Mouse (Mus musculus) neural tube, embryonic 15.5 days (tissue): Measurements from ENCODE around the gene Emc8. TPM values are rescaled to one million over a fixed set of nuclear protein-coding genes. Genes with fewer than 3 reads are reported as not detected.
"Not testable (repeated sequence)": the region's sequence is repeated elsewhere in the genome, so short reads cannot be mapped to it uniquely, and the experiment has no call there.

ENCODE experiments used
- ATAC-seq: fragments of 200-750 bp; cut with Nextera tagmentation; 2 replicates; pipeline ENCODE4 v1.8.0; 2017; ENCODE audit warnings: mild to moderate bottlenecking, moderate TSS enrichment, moderate library complexity; ENCODE audit not compliant: low FRiP score
- H3K27ac ChIP-seq: fragments of 300-500 bp; sonication (generic); replicated peaks from 2 replicates; pipeline ENCODE4 v1.5.1; 2015; ENCODE audit warnings: mild to moderate bottlenecking, inconsistent platforms
- H3K27me3 ChIP-seq: fragments of 300-500 bp; sonication (generic); replicated peaks from 2 replicates; pipeline ENCODE4 v1.6.1; 2015; ENCODE audit warnings: inconsistent platforms
- H3K36me3 ChIP-seq: fragments of 300-500 bp; sonication (generic); 2 replicates; pipeline ENCODE4 v1.6.1; 2015; ENCODE audit warnings: inconsistent platforms
- H3K4me1 ChIP-seq: fragments of 300-500 bp; sonication (generic); 2 replicates; pipeline ENCODE4 v1.6.1; 2015; ENCODE audit warnings: inconsistent platforms
- H3K4me2 ChIP-seq: fragments of 300-500 bp; sonication (generic); 2 replicates; pipeline ENCODE4 v1.6.1; 2015; ENCODE audit warnings: inconsistent platforms, mild to moderate bottlenecking, moderate library complexity
- H3K4me3 ChIP-seq: fragments of 300-500 bp; sonication (generic); replicated peaks from 2 replicates; pipeline ENCODE4 v1.5.1; 2015; ENCODE audit warnings: mild to moderate bottlenecking, inconsistent platforms
- H3K9ac ChIP-seq: fragments of 300-500 bp; sonication (generic); replicated peaks from 2 replicates; pipeline ENCODE4 v1.6.1; 2015; ENCODE audit warnings: mild to moderate bottlenecking, inconsistent platforms
- H3K9me3 ChIP-seq: fragments of 300-500 bp; sonication (generic); replicated peaks from 2 replicates; pipeline ENCODE4 v1.6.1; 2016; ENCODE audit warnings: inconsistent platforms
- WGBS: fragments of 180-500 bp; shearing (Covaris S2); methylation state at CpG from one replicate; pipeline ENCODE4 v1.1.7; 2015; ENCODE audit warnings: mixed read lengths; 5-methylcytosine and 5-hydroxymethylcytosine counted together
- polyA plus RNA-seq: library from polyadenylated mRNA; unstranded; fragments of >200 nt; fragmentation: Nextera tagmentation; extraction: Ambion mirVana; gene quantifications from 2 replicates; pipeline ENCODE4 v1.2.1, GENCODE M21; 2015

Emc8 gene
- polyA plus RNA-seq, 1 experiment from 2014 or later: 108 TPM

GRCm38 (mm10) chr8:120683602-120684001, 15.2 kb upstream of the Emc8 start:
- no peak overlapping the region for H3K9ac ChIP-seq
- H3K9me3 ChIP-seq: no peaks in the 10 kb centered on the region
- H3K4me2 ChIP-seq: no peak overlapping the region
- no peaks in the 10 kb centered on the region for H3K36me3 ChIP-seq
- H3K27me3 ChIP-seq: no peaks in the 10 kb centered on the region
- no peak overlapping the region for H3K27ac ChIP-seq
- H3K4me3 ChIP-seq: no peak overlapping the region
- H3K4me1 ChIP-seq: no peaks in the 10 kb centered on the region
- 14% methylated on average over 10 of the region's 10 CpGs for WGBS
- no peak for ATAC-seq

- Histone ChIP-seq H3K9ac (no peak overlapping the region), H3K4me3 (no peak overlapping the region), H3K4me2 (no peak overlapping the region), H3K36me3 (no peaks in the 10 kb centered on the region), H3K9me3 (no peaks in the 10 kb centered on the region), H3K4me1 (no peaks in the 10 kb centered on the region), H3K27me3 (no peaks in the 10 kb centered on the region), H3K27ac (no peak overlapping the region)
- no peak for ATAC-seq
- WGBS: 81% methylated on average over 10 of the region's 10 CpGs
These were observed 12.7 kb upstream of the Emc8 start for GRCm38 (mm10) chr8:120681113-120681512.

- ATAC-seq, H3K4me1 ChIP-seq, H3K9ac ChIP-seq, H3K9me3 ChIP-seq, H3K27ac ChIP-seq, H3K4me2 ChIP-seq, H3K27me3 ChIP-seq, H3K36me3 ChIP-seq, H3K4me3 ChIP-seq: not testable (repeated sequence)
- WGBS: 60% methylated on average over 7 of the region's 7 CpGs
These were observed 12.0 kb upstream of the Emc8 start for GRCm38 (mm10) chr8:120680405-120680804.

- ATAC-seq: no peak
- no peak overlapping the region for H3K9ac ChIP-seq
- WGBS: 74% methylated on average over 11 of the region's 11 CpGs
- H3K9me3 ChIP-seq: no peaks in the 10 kb centered on the region
- H3K4me1 ChIP-seq: no peaks in the 10 kb centered on the region
- no peak overlapping the region for H3K4me2 ChIP-seq
- H3K27me3 ChIP-seq: no peaks in the 10 kb centered on the region
- no peak overlapping the region for H3K27ac ChIP-seq
- H3K36me3 ChIP-seq: 0 out of 2 replicates have a peak, but pooled peaks cover 5% of the 10 kb centered on the region
- no peak overlapping the region for H3K4me3 ChIP-seq
These were observed 11.4 kb upstream of the Emc8 start for GRCm38 (mm10) chr8:120679629-120680387.

GRCm38 (mm10) chr8:120678447-120678846, 10.1 kb upstream of the Emc8 start:
- peak; percentile 55; the same call in 1 of the 2 replicates for ATAC-seq
- H3K4me2 ChIP-seq: no peak overlapping the region

GRCm38 (mm10) chr8:120675718-120676117, 7.3 kb upstream of the Emc8 start:
- no peak for ATAC-seq

More at GRCm38 (mm10) chr8:120678447-120678846, 10.1 kb upstream of the Emc8 start:
- Histone ChIP-seq H3K9ac (no peak overlapping the region), H3K27ac (no peak overlapping the region), H3K27me3 (no peaks in the 10 kb centered on the region), H3K4me1 (no peaks in the 10 kb centered on the region), H3K9me3 (no peaks in the 10 kb centered on the region), H3K36me3 (peaks cover 14% of the 10 kb centered on the region), H3K4me3 (no peak overlapping the region)
- 18% methylated on average over 10 of the region's 10 CpGs for WGBS

GRCm38 (mm10) chr8:120673298-120673697, 4.9 kb upstream of the Emc8 start:
- H3K36me3 ChIP-seq: peaks cover 50% of the 10 kb centered on the region

More at GRCm38 (mm10) chr8:120675718-120676117, 7.3 kb upstream of the Emc8 start:
- no peaks in the 10 kb centered on the region for H3K27me3 ChIP-seq
- H3K4me2 ChIP-seq: no peak overlapping the region
- H3K4me3 ChIP-seq: no peak overlapping the region
- H3K4me1 ChIP-seq: peaks cover 12% of the 10 kb centered on the region
- H3K36me3 ChIP-seq: peaks cover 40% of the 10 kb centered on the region
- H3K9me3 ChIP-seq: no peaks in the 10 kb centered on the region
- H3K27ac ChIP-seq: no peak overlapping the region
- H3K9ac ChIP-seq: no peak overlapping the region
- WGBS: 78% methylated on average over 8 of the region's 8 CpGs

GRCm38 (mm10) chr8:120672626-120673229, 4.4 kb upstream of the Emc8 start:
- H3K4me3 ChIP-seq: no peak overlapping the region
- H3K9me3 ChIP-seq: no peaks in the 10 kb centered on the region
- 91% methylated on average over 16 of the region's 16 CpGs for WGBS
- H3K4me2 ChIP-seq: no peak overlapping the region
- H3K36me3 ChIP-seq: peaks cover 50% of the 10 kb centered on the region
- H3K4me1 ChIP-seq: peaks cover 32% of the 10 kb centered on the region
- no peak overlapping the region for H3K9ac ChIP-seq
- no peak overlapping the region for H3K27ac ChIP-seq
- no peaks in the 10 kb centered on the region for H3K27me3 ChIP-seq
- no peak for ATAC-seq

More at GRCm38 (mm10) chr8:120673298-120673697, 4.9 kb upstream of the Emc8 start:
- WGBS: 88% methylated on average over 7 of the region's 7 CpGs
- Histone ChIP-seq H3K9me3 (no peaks in the 10 kb centered on the region), H3K4me3 (no peak overlapping the region), H3K4me1 (peaks cover 32% of the 10 kb centered on the region), H3K9ac (no peak overlapping the region), H3K27me3 (no peaks in the 10 kb centered on the region), H3K27ac (no peak overlapping the region), H3K4me2 (no peak overlapping the region)
- no peak for ATAC-seq

GRCm38 (mm10) chr8:120671775-120672174, 3.4 kb upstream of the Emc8 start:
- Histone ChIP-seq H3K9ac (no peak overlapping the region), H3K27me3 (no peaks in the 10 kb centered on the region), H3K4me3 (no peak overlapping the region), H3K27ac (no peak overlapping the region), H3K4me2 (no peak overlapping the region), H3K9me3 (no peaks in the 10 kb centered on the region), H3K36me3 (peaks cover 50% of the 10 kb centered on the region), H3K4me1 (peaks cover 39% of the 10 kb centered on the region)
- no peak for ATAC-seq
- WGBS: 38% methylated on average over 6 of the region's 6 CpGs

- Histone ChIP-seq H3K27ac (peak within 1 kb of the TSS; percentile 89), H3K36me3 (peaks cover 29% of the 10 kb centered on the region), H3K9ac (peak within 1 kb of the TSS; percentile 89), H3K4me3 (peak within 1 kb of the TSS; percentile 76), H3K4me1 (peaks cover 75% of the 10 kb centered on the region), H3K4me2 (peak within 1 kb of the TSS; percentile 84), H3K9me3 (no peaks in the 10 kb centered on the region), H3K27me3 (no peaks in the 10 kb centered on the region)
- ATAC-seq: peak; percentile 95
- WGBS: under 1% methylated on average over 91 of the region's 105 CpGs
These were observed 606 bp downstream of the Emc8 start, which contains the start of the genes Gm27021 and Cox4i1 for GRCm38 (mm10) chr8:120667561-120668373. Gene Gm27021 (minus strand): TSS chr8:120668079. Gene Cox4i1 (plus strand): TSS chr8:120668222.

GRCm38 (mm10) chr8:120666807-120667470, 1.4 kb downstream of the Emc8 start:
- H3K27ac ChIP-seq: peak overlapping the region; percentile 89; the same call in 1 of the 2 replicates
- peak overlapping the region; percentile 84 for H3K4me2 ChIP-seq
- no peaks in the 10 kb centered on the region for H3K27me3 ChIP-seq
- H3K4me1 ChIP-seq: peaks cover 75% of the 10 kb centered on the region
- 2% methylated on average over 17 of the region's 17 CpGs for WGBS
- H3K36me3 ChIP-seq: peaks cover 20% of the 10 kb centered on the region
- ATAC-seq: no peak
- peak overlapping the region; percentile 76 for H3K4me3 ChIP-seq
- no peaks in the 10 kb centered on the region for H3K9me3 ChIP-seq
- H3K9ac ChIP-seq: peak overlapping the region; percentile 89
